Mouse (Mus musculus) forebrain, embryonic 10.5 days (tissue): ENCODE results near the gene Gm45213. TPM values are rescaled to one million over a fixed set of nuclear protein-coding genes. Genes with fewer than 3 reads are reported as not detected.

Source experiments
- DNase-seq: peaks from one replicate; pipeline ENCODE4 v3.0.0-alpha.2; 2017; ENCODE audit warnings: low spot score; ENCODE audit errors: extremely low spot score
- H3K27ac ChIP-seq: fragments of 300-500 bp; sonication (generic); 2 replicates; pipeline ENCODE4 v1.5.1; 2016; ENCODE audit warnings: mild to moderate bottlenecking
- H3K27me3 ChIP-seq: fragments of 300-500 bp; sonication (generic); 2 replicates; pipeline ENCODE4 v1.6.1; 2016; ENCODE audit warnings: mild to moderate bottlenecking; ENCODE audit not compliant: poor library complexity, severe bottlenecking
- H3K36me3 ChIP-seq: fragments of 300-500 bp; sonication (generic); replicated peaks from 2 replicates; pipeline ENCODE4 v1.6.1; 2016; ENCODE audit warnings: mild to moderate bottlenecking, moderate library complexity
- H3K4me1 ChIP-seq: fragments of 300-500 bp; sonication (generic); 2 replicates; pipeline ENCODE4 v1.6.1; 2016
- H3K4me3 ChIP-seq: fragments of 300-500 bp; sonication (generic); 2 replicates; pipeline ENCODE4 v1.5.1; 2016; ENCODE audit warnings: mild to moderate bottlenecking, moderate library complexity
- H3K9me3 ChIP-seq: fragments of 300-500 bp; sonication (generic); 2 replicates; pipeline ENCODE4 v1.6.1; 2016; ENCODE audit warnings: mild to moderate bottlenecking, moderate library complexity
- WGBS: fragments of 180-500 bp; shearing (Covaris S2); methylation state at CpG from one replicate; pipeline ENCODE4 v1.1.7; 2016; 5-methylcytosine and 5-hydroxymethylcytosine counted together
- polyA plus RNA-seq: library from polyadenylated mRNA; unstranded; fragments of >200 nt; fragmentation: Nextera tagmentation; extraction: Ambion mirVana; gene quantifications from 2 replicates; pipeline ENCODE4 v1.2.1, GENCODE M21; 2016

Gm45213 gene
- not detected in 2 replicates for polyA plus RNA-seq

GRCm38 (mm10) chr7:66043552-66044459, at the start of gene Gm45213:
Gm45213 (plus strand) TSS chr7:66043602.
- peaks cover 61% of the 10 kb centered on the region for H3K4me1 ChIP-seq
- no peak for DNase-seq
- 88% methylated on average over 10 of the region's 10 CpGs for WGBS

GRCm38 (mm10) chr7:66001035-66001754, 42.2 kb upstream of the Gm45213 start:
- 93% methylated on average over 16 of the region's 16 CpGs for WGBS
- H3K4me3 ChIP-seq = no peak overlapping the region
- no peak for DNase-seq
- H3K27me3 ChIP-seq = no peaks in the 10 kb centered on the region
- H3K36me3 ChIP-seq = no peaks in the 10 kb centered on the region
- no peak overlapping the region for H3K27ac ChIP-seq
- H3K4me1 ChIP-seq = peaks cover 9% of the 10 kb centered on the region
- H3K9me3 ChIP-seq = peaks cover 5% of the 10 kb centered on the region

More at GRCm38 (mm10) chr7:66043552-66044459, at the start of gene Gm45213:
- Histone ChIP-seq H3K4me3 (no peak within 1 kb of the TSS), H3K27ac (no peak within 1 kb of the TSS; the same call in 1 of the 2 replicates), H3K27me3 (peaks cover 11% of the 10 kb centered on the region), H3K36me3 (no peaks in the 10 kb centered on the region), H3K9me3 (no peaks in the 10 kb centered on the region)

- H3K36me3 ChIP-seq = no peaks in the 10 kb centered on the region
- no peaks in the 10 kb centered on the region for H3K27me3 ChIP-seq
- H3K9me3 ChIP-seq = peaks cover 5% of the 10 kb centered on the region
- peaks cover 9% of the 10 kb centered on the region for H3K4me1 ChIP-seq
- DNase-seq = no peak
- WGBS = 72% methylated on average over 3 of the region's 3 CpGs
- H3K4me3 ChIP-seq = no peak overlapping the region
- H3K27ac ChIP-seq = no peak overlapping the region
These were observed 41.6 kb upstream of the Gm45213 start for GRCm38 (mm10) chr7:66001797-66002196.

- H3K4me1 ChIP-seq = peaks cover 9% of the 10 kb centered on the region
- WGBS = 92% methylated on average over 5 of the region's 5 CpGs
- H3K9me3 ChIP-seq = peaks cover 5% of the 10 kb centered on the region
- no peaks in the 10 kb centered on the region for H3K27me3 ChIP-seq
- H3K4me3 ChIP-seq = no peak overlapping the region
- no peak for DNase-seq
- H3K36me3 ChIP-seq = no peaks in the 10 kb centered on the region
- no peak overlapping the region for H3K27ac ChIP-seq
These were observed 40.0 kb upstream of the Gm45213 start for GRCm38 (mm10) chr7:66003447-66003846.

- DNase-seq = no peak
- Histone ChIP-seq H3K27ac (no peak overlapping the region), H3K9me3 (peaks cover 5% of the 10 kb centered on the region), H3K4me1 (peaks cover 9% of the 10 kb centered on the region), H3K36me3 (no peaks in the 10 kb centered on the region), H3K27me3 (no peaks in the 10 kb centered on the region), H3K4me3 (no peak overlapping the region)
- 62% methylated on average over 13 of the region's 13 CpGs for whole genome bisulfite sequencing
These were observed 39.4 kb upstream of the Gm45213 start for GRCm38 (mm10) chr7:66003865-66004638.

- 91% methylated on average over 10 of the region's 10 CpGs for WGBS
- no peaks in the 10 kb centered on the region for H3K9me3 ChIP-seq
- H3K36me3 ChIP-seq = no peaks in the 10 kb centered on the region
- DNase-seq = no peak
- no peaks in the 10 kb centered on the region for H3K27me3 ChIP-seq
- peaks cover 9% of the 10 kb centered on the region for H3K4me1 ChIP-seq
- no peak overlapping the region for H3K27ac ChIP-seq
- no peak overlapping the region for H3K4me3 ChIP-seq
These were observed 38.3 kb upstream of the Gm45213 start for GRCm38 (mm10) chr7:66005066-66005465.

- no peak overlapping the region for H3K4me3 ChIP-seq
- no peak overlapping the region for H3K27ac ChIP-seq
- H3K36me3 ChIP-seq = no peaks in the 10 kb centered on the region
- H3K4me1 ChIP-seq = peaks cover 34% of the 10 kb centered on the region
- 88% methylated on average over 11 of the region's 11 CpGs for WGBS
- no peaks in the 10 kb centered on the region for H3K27me3 ChIP-seq
- no peaks in the 10 kb centered on the region for H3K9me3 ChIP-seq
- no peak for DNase-seq
These were observed 35.1 kb upstream of the Gm45213 start for GRCm38 (mm10) chr7:66008161-66008891.

GRCm38 (mm10) chr7:66008892-66009273, 34.5 kb upstream of the Gm45213 start:
- no peaks in the 10 kb centered on the region for H3K9me3 ChIP-seq
- no peak for DNase-seq
- no peak overlapping the region for H3K27ac ChIP-seq
- peaks cover 32% of the 10 kb centered on the region for H3K4me1 ChIP-seq
- H3K27me3 ChIP-seq = no peaks in the 10 kb centered on the region
- 94% methylated on average over 16 of the region's 16 CpGs for whole genome bisulfite sequencing
- H3K36me3 ChIP-seq = no peaks in the 10 kb centered on the region
- no peak overlapping the region for H3K4me3 ChIP-seq

GRCm38 (mm10) chr7:66010518-66010917, 32.9 kb upstream of the Gm45213 start:
- WGBS = 85% methylated on average over 6 of the region's 6 CpGs
- H3K27me3 ChIP-seq = no peaks in the 10 kb centered on the region
- no peaks in the 10 kb centered on the region for H3K9me3 ChIP-seq
- no peak overlapping the region for H3K4me3 ChIP-seq
- DNase-seq = no peak
- no peak overlapping the region for H3K27ac ChIP-seq
- H3K4me1 ChIP-seq = peaks cover 28% of the 10 kb centered on the region
- no peaks in the 10 kb centered on the region for H3K36me3 ChIP-seq

GRCm38 (mm10) chr7:66027747-66028146, 15.7 kb upstream of the Gm45213 start:
- WGBS = 88% methylated on average over 2 of the region's 2 CpGs

GRCm38 (mm10) chr7:66028766-66029512, 14.5 kb upstream of the Gm45213 start:
- no peak for DNase-seq
- WGBS = 61% methylated on average over 6 of the region's 6 CpGs

More at GRCm38 (mm10) chr7:66027747-66028146, 15.7 kb upstream of the Gm45213 start:
- Histone ChIP-seq H3K27ac (no peak overlapping the region), H3K4me3 (no peak overlapping the region), H3K27me3 (no peaks in the 10 kb centered on the region), H3K36me3 (no peaks in the 10 kb centered on the region), H3K9me3 (no peaks in the 10 kb centered on the region), H3K4me1 (peaks cover 21% of the 10 kb centered on the region; the same call in 1 of the 2 replicates)
- no peak for DNase-seq

More at GRCm38 (mm10) chr7:66028766-66029512, 14.5 kb upstream of the Gm45213 start:
- H3K27ac ChIP-seq = no peak overlapping the region
- no peaks in the 10 kb centered on the region for H3K36me3 ChIP-seq
- no peak overlapping the region for H3K4me3 ChIP-seq
- H3K27me3 ChIP-seq = no peaks in the 10 kb centered on the region
- no peaks in the 10 kb centered on the region for H3K9me3 ChIP-seq
- H3K4me1 ChIP-seq = peaks cover 20% of the 10 kb centered on the region
